Mouse (Mus musculus) left cerebral cortex, postnatal 25 days (tissue): Measurements from ENCODE around the gene 4930432M17Rik. TPM values are rescaled to one million over a fixed set of nuclear protein-coding genes. Genes with fewer than 3 reads are reported as not detected.

ENCODE experiments used
- DNase-seq, 2 experiments: peaks; one replicate each; pipeline ENCODE4 v3.0.0; 2022; ENCODE audit warnings: low spot score in 2 of 2, mixed read lengths in 1 of 2
- intact Hi-C: fragments of 180-260 bp; cut with DNase I; formaldehyde crosslinking; loops from one replicate; pipeline ENCODE4 v1.15.1; 2025
- total RNA-seq, 2 experiments: library from RNA; stranded (reverse); gene quantifications; 2 replicates each; pipeline ENCODE4 v1.2.3; 2021

Gene 4930432M17Rik
- total RNA-seq, 2 experiments from 2014 or later, result not detected

GRCm38 (mm10) chr3:121662705-121663469 is 7.7 kb upstream of the 4930432M17Rik start:
- no peak for DNase-seq
- intact Hi-C loops, result no loop called here

- intact Hi-C loops, result no loop called here
- no peak for DNase-seq
Observed at GRCm38 (mm10) chr3:121663470-121663847, 7.1 kb upstream of the 4930432M17Rik start.

- intact Hi-C loops, result no loop called here
Observed at GRCm38 (mm10) chr3:121672135-121672790, 1.7 kb downstream of the 4930432M17Rik start.

GRCm38 (mm10) chr3:121678935-121679334 is 8.4 kb downstream of the 4930432M17Rik start:
- no peak for DNase-seq
- intact Hi-C loops, result no loop called here

More at GRCm38 (mm10) chr3:121672135-121672790, 1.7 kb downstream of the 4930432M17Rik start:
- no peak for DNase-seq

GRCm38 (mm10) chr3:121679443-121679842 is 8.9 kb downstream of the 4930432M17Rik start:
- intact Hi-C loops, result no loop called here
- DNase-seq, result no peak

GRCm38 (mm10) chr3:121680187-121680586 is 9.6 kb downstream of the 4930432M17Rik start:
- intact Hi-C loops, result no loop called here
- no peak for DNase-seq

- no peak for DNase-seq
- intact Hi-C loops, result no loop called here
Observed at GRCm38 (mm10) chr3:121682439-121683411, 12.2 kb downstream of the 4930432M17Rik start.

- intact Hi-C loops, result no loop called here
- no peak for DNase-seq
Observed at GRCm38 (mm10) chr3:121684552-121684951, 14.0 kb downstream of the 4930432M17Rik start.

- intact Hi-C loops, result loop anchor here (5.0 kb wide), 1 partner anchor 48 kb away; no protein-coding TSS in a partner anchor
- no peak for DNase-seq
Observed at GRCm38 (mm10) chr3:121684963-121685362, 14.4 kb downstream of the 4930432M17Rik start.

- intact Hi-C loops, result loop anchor here (5.0 kb wide), 1 partner anchor 49 kb away; no protein-coding TSS in a partner anchor
- no peak for DNase-seq
Observed at GRCm38 (mm10) chr3:121685985-121686384, 15.4 kb downstream of the 4930432M17Rik start.

- intact Hi-C loops, result loop anchor here (5.0 kb wide), 1 partner anchor 49 kb away; no protein-coding TSS in a partner anchor
- DNase-seq, result peak; percentile 14 to 40
Observed at GRCm38 (mm10) chr3:121686408-121686911, 15.9 kb downstream of the 4930432M17Rik start.

GRCm38 (mm10) chr3:121687741-121688140 is 17.2 kb downstream of the 4930432M17Rik start:
- intact Hi-C loops, result loop anchor here (5.0 kb wide), 1 partner anchor 50 kb away; no protein-coding TSS in a partner anchor
- DNase-seq, result no peak

GRCm38 (mm10) chr3:121689029-121689428 is 18.5 kb downstream of the 4930432M17Rik start:
- intact Hi-C loops, result loop anchor here (5.0 kb wide), 1 partner anchor 52 kb away; no protein-coding TSS in a partner anchor
- no peak for DNase-seq

GRCm38 (mm10) chr3:121689697-121690096 is 19.1 kb downstream of the 4930432M17Rik start:
- intact Hi-C loops, result loop anchor here (5.0 kb wide), 1 partner anchor 52 kb away; no protein-coding TSS in a partner anchor
- DNase-seq, result no peak

GRCm38 (mm10) chr3:121693001-121693730 is 22.6 kb downstream of the 4930432M17Rik start:
- intact Hi-C loops, result no loop called here
- DNase-seq, result no peak

- no peak for DNase-seq
- intact Hi-C loops, result no loop called here
Observed at GRCm38 (mm10) chr3:121693746-121694145, 23.2 kb downstream of the 4930432M17Rik start.

- DNase-seq, result no peak
- intact Hi-C loops, result no loop called here
Observed at GRCm38 (mm10) chr3:121697169-121697568, 26.6 kb downstream of the 4930432M17Rik start.

GRCm38 (mm10) chr3:121699401-121699800 is 28.8 kb downstream of the 4930432M17Rik start:
- intact Hi-C loops, result no loop called here
- DNase-seq, result no peak

GRCm38 (mm10) chr3:121699849-121700248 is 29.3 kb downstream of the 4930432M17Rik start:
- no peak for DNase-seq
- intact Hi-C loops, result no loop called here
